Mouse (Mus musculus): ENCODE results near the gene Jph4.

DNA sequence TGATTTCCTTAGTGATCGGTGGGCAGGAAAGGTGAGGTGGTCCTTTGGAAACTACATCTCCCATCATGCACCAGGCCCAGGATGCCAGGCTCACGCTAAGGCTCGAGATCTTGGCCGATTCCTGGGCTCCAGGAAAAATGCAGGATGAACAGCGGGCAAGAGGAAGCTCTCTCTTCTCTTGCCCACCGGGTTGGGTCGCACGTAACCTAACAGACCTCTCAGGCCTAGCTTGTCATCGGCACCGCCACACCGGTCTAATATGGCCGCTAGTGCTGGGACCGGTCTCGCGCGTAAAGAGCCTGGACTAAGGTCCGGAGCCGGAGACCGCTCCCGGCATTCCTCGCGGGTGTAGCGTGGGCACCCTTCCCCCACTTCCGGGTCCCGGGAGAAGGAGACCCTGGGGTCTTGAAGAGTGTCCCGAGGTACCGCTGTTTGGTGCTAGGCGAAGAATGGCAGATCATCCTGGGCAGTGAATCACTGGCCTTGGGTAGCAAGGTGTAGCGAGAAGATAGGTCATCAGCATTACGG, 22.0 kb downstream of the Jph4 start, which contains the start of gene Thtpa:
- TF ChIP-seq MYOD1 (IDR thresholded peaks at IDR 0.05; ENCODE audit: control insufficient read depth, insufficient read length, low read depth) (no peak), CTCF (IDR thresholded peaks at IDR 0.05; ENCODE audit: control insufficient read depth, insufficient read depth, insufficient read length) (no peak), CEBPB (IDR thresholded peaks at IDR 0.05; ENCODE audit: low read depth) (no peak), MAX (IDR thresholded peaks at IDR 0.05) (peak; percentile 43), USF1 (IDR thresholded peaks at IDR 0.05; ENCODE audit: low read depth) (no peak), MYOG (IDR thresholded peaks at IDR 0.05; ENCODE audit: control insufficient read depth, extremely low read depth, insufficient read length) (no peak), FOSL1 (IDR thresholded peaks at IDR 0.05; ENCODE audit: insufficient read depth, low read length, poor library complexity, severe bottlenecking) (no peak)
